Mouse (Mus musculus): ENCODE results near the gene Nhsl1. TPM values are rescaled to one million over a fixed set of nuclear protein-coding genes. Genes with fewer than 3 reads are reported as not detected.

Nhsl1 gene
- polyA plus RNA-seq, 1 experiment: 0.74 TPM

GRCm38 (mm10) chr10:18491952-18492351, 173.2 kb downstream of the Nhsl1 start:
- no peak for DNase-seq (ENCODE audit: low read depth in 1 of 2, low spot score in 2 of 2)
- WGBS: 27% methylated on average over 4 of the region's 4 CpGs
- TF ChIP-seq POLR2A (IDR thresholded peaks at IDR 0.05; ENCODE audit: low read depth, low read length) (no peak), CTCF (IDR thresholded peaks at IDR 0.05; ENCODE audit: extremely low read depth, insufficient read depth, insufficient read length, insufficient replicate concordance) (no peak)

DNA sequence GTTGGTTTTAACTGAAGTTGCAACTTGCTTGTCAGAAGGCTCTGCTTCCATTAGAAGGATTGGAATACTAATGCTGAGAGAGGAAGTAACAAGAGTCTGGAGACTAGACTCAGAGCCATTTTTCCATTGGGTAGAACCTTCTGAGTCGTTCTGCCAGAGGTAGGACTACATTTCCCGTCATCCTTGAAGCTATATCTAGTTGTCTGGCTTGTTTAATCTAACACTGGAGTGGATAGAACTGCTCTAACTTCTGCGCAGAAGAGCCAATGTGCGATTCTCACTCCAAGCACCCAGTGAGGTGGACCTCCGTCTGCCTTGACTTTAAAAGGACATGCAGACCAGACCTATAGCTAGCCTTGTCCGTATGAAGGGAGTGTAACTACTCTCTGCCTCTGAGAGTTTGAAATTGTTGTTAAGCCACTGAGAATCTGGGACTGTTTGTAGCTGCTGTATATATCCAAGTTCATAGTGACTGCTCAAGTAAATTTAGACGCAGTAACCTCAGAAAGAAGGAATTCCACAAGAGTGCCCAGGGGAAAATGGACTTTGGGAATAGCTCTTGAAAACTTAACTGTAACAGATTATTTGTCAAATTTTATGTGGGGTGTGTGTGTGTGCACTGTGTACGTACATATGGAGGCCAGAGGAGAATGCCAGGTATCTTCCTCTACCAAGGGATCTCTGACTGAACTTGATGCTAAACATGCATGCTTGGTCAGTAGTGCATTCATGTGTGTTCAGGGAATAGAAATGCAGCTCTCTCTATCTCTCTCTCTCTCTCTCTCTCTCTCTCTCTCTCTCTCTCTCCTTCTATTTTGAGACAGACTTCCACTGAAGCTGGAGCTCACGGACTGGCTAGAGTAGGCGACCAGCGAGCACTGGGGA, 174.5 kb downstream of the Nhsl1 start:
- no peak overlapping the region for H3K27ac ChIP-seq (ENCODE audit: insufficient read depth, low read length)
- no peaks in the 10 kb centered on the region for H3K36me3 ChIP-seq (ENCODE audit: control insufficient read depth, insufficient read depth, low read length)
- WGBS: 84% methylated on average over 11 of the region's 11 CpGs
- no peak overlapping the region for H3K4me3 ChIP-seq (ENCODE audit: extremely low read depth, insufficient read depth, insufficient read length)
- DNase-seq (ENCODE audit: low read depth in 1 of 2, low spot score in 2 of 2): no peak
- H3K4me1 ChIP-seq (ENCODE audit: control insufficient read depth, insufficient read depth, insufficient read length): no peaks in the 10 kb centered on the region
- no peak for TF ChIP-seq POLR2A (IDR thresholded peaks at IDR 0.05; ENCODE audit: low read depth, low read length)
- no peak for TF ChIP-seq CTCF (IDR thresholded peaks at IDR 0.05; ENCODE audit: extremely low read depth, insufficient read depth, insufficient read length, insufficient replicate concordance)
- no peaks in the 10 kb centered on the region for H3K27me3 ChIP-seq (ENCODE audit: control insufficient read depth, insufficient read depth, low read length)

More at GRCm38 (mm10) chr10:18491952-18492351, 173.2 kb downstream of the Nhsl1 start:
- H3K4me1 ChIP-seq (ENCODE audit: control insufficient read depth, insufficient read depth, insufficient read length): no peaks in the 10 kb centered on the region
- no peaks in the 10 kb centered on the region for H3K27me3 ChIP-seq (ENCODE audit: control insufficient read depth, insufficient read depth, low read length)
- H3K27ac ChIP-seq (ENCODE audit: insufficient read depth, low read length): no peak overlapping the region
- no peak overlapping the region for H3K4me3 ChIP-seq (ENCODE audit: extremely low read depth, insufficient read depth, insufficient read length)
- H3K36me3 ChIP-seq (ENCODE audit: control insufficient read depth, insufficient read depth, low read length): no peaks in the 10 kb centered on the region

- H3K4me3 ChIP-seq (ENCODE audit: extremely low read depth, insufficient read depth, insufficient read length): no peak overlapping the region
- no peak for TF ChIP-seq POLR2A (IDR thresholded peaks at IDR 0.05; ENCODE audit: low read depth, low read length)
- TF ChIP-seq CTCF (IDR thresholded peaks at IDR 0.05; ENCODE audit: extremely low read depth, insufficient read depth, insufficient read length, insufficient replicate concordance): no peak
- no peaks in the 10 kb centered on the region for H3K4me1 ChIP-seq (ENCODE audit: control insufficient read depth, insufficient read depth, insufficient read length)
- H3K27ac ChIP-seq (ENCODE audit: insufficient read depth, low read length): no peak overlapping the region
- H3K36me3 ChIP-seq (ENCODE audit: control insufficient read depth, insufficient read depth, low read length): no peaks in the 10 kb centered on the region
- no peaks in the 10 kb centered on the region for H3K27me3 ChIP-seq (ENCODE audit: control insufficient read depth, insufficient read depth, low read length)
- 81% methylated on average over 7 of the region's 7 CpGs for WGBS
- no peak for DNase-seq (ENCODE audit: low read depth in 1 of 2, low spot score in 2 of 2)
These were observed 175.5 kb downstream of the Nhsl1 start for GRCm38 (mm10) chr10:18494249-18494648.

DNA sequence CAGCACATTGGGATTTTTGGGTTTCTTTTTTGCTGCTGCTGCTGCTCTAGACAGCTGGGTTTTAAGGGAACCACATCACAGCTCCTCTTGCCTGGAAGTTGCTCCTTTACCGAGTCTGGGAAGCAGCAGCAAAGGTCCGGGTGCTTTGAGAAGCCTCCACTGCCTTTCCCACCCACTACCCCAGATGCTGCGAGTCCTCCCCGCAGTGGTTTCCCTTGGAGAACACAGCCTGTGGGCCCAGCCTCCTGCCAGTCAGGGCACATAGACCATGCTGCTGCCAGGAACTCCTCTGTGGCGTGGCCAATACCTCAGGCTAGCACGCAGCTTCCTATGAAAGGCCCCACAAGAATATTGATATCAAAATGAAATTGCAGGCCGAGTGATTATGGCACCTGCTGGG, 178.3 kb downstream of the Nhsl1 start:
- H3K27me3 ChIP-seq (ENCODE audit: control insufficient read depth, insufficient read depth, low read length): no peaks in the 10 kb centered on the region

DNA sequence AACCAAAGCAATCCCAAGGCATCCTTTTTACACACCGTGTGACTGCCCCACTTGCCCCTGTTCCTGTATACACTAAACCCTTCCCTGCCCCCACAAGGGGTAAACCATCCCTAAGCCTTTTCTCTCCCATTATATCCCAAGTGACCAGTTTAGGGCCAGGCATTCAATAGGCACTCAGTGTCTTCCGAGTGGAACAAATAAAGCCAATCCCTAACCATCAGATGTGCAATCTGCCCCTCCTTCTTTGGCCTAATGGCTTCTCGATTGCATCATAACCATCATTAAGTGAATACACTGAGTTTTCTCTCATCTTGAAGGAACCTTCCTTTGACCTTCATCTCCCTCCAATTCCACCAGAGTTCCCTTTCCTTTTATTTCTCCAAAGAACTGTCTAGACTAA, 183.2 kb downstream of the Nhsl1 start:
- Histone ChIP-seq H3K27me3 (ENCODE audit: control insufficient read depth, insufficient read depth, low read length) (no peaks in the 10 kb centered on the region), H3K36me3 (ENCODE audit: control insufficient read depth, insufficient read depth, low read length) (no peaks in the 10 kb centered on the region), H3K27ac (ENCODE audit: insufficient read depth, low read length) (no peak overlapping the region), H3K4me3 (ENCODE audit: extremely low read depth, insufficient read depth, insufficient read length) (no peak overlapping the region), H3K4me1 (ENCODE audit: control insufficient read depth, insufficient read depth, insufficient read length) (no peaks in the 10 kb centered on the region)
- no peak for DNase-seq (ENCODE audit: low read depth in 1 of 2, low spot score in 2 of 2)
- no peak for TF ChIP-seq POLR2A (IDR thresholded peaks at IDR 0.05; ENCODE audit: low read depth, low read length)
- TF ChIP-seq CTCF (IDR thresholded peaks at IDR 0.05; ENCODE audit: extremely low read depth, insufficient read depth, insufficient read length, insufficient replicate concordance): no peak
- WGBS: 86% methylated on average over 3 of the region's 3 CpGs

More for the DNA sequence above, 178.3 kb downstream of the Nhsl1 start:
- Histone ChIP-seq H3K27ac (ENCODE audit: insufficient read depth, low read length) (no peak overlapping the region), H3K4me1 (ENCODE audit: control insufficient read depth, insufficient read depth, insufficient read length) (no peaks in the 10 kb centered on the region), H3K4me3 (ENCODE audit: extremely low read depth, insufficient read depth, insufficient read length) (no peak overlapping the region), H3K36me3 (ENCODE audit: control insufficient read depth, insufficient read depth, low read length) (no peaks in the 10 kb centered on the region)
- DNase-seq (ENCODE audit: low read depth in 1 of 2, low spot score in 2 of 2): no peak
- 78% methylated on average over 7 of the region's 7 CpGs for WGBS
- TF ChIP-seq CTCF (IDR thresholded peaks at IDR 0.05; ENCODE audit: extremely low read depth, insufficient read depth, insufficient read length, insufficient replicate concordance) (no peak), POLR2A (IDR thresholded peaks at IDR 0.05; ENCODE audit: low read depth, low read length) (no peak)

DNA sequence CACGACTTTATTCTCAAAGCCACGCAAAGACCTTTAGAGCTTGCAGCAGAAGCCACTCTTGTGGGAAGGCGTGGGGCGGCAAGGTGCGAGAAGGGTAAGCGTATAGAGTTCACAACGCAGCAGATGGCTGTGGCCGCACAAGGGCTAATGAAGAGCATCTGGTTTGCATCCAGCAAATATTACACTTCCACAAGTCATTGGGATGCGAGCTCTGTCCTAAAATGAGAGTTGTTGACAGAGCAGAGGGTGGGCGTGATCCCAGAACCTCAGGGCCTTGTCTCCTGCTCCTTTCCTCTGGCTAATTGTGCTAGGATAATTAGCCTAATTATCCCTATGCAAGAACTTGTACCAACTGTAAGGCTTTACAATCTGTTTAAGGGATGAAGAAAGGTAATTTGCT, 186.9 kb downstream of the Nhsl1 start:
- DNase-seq (ENCODE audit: low read depth in 1 of 2, low spot score in 2 of 2): no peak
- no peaks in the 10 kb centered on the region for H3K27me3 ChIP-seq (ENCODE audit: control insufficient read depth, insufficient read depth, low read length)
- no peaks in the 10 kb centered on the region for H3K4me1 ChIP-seq (ENCODE audit: control insufficient read depth, insufficient read depth, insufficient read length)
- WGBS: 90% methylated on average over 10 of the region's 10 CpGs
- no peaks in the 10 kb centered on the region for H3K36me3 ChIP-seq (ENCODE audit: control insufficient read depth, insufficient read depth, low read length)
- H3K27ac ChIP-seq (ENCODE audit: insufficient read depth, low read length): no peak overlapping the region
- no peak for TF ChIP-seq POLR2A (IDR thresholded peaks at IDR 0.05; ENCODE audit: low read depth, low read length)
- no peak for TF ChIP-seq CTCF (IDR thresholded peaks at IDR 0.05; ENCODE audit: extremely low read depth, insufficient read depth, insufficient read length, insufficient replicate concordance)
- no peak overlapping the region for H3K4me3 ChIP-seq (ENCODE audit: extremely low read depth, insufficient read depth, insufficient read length)

DNA sequence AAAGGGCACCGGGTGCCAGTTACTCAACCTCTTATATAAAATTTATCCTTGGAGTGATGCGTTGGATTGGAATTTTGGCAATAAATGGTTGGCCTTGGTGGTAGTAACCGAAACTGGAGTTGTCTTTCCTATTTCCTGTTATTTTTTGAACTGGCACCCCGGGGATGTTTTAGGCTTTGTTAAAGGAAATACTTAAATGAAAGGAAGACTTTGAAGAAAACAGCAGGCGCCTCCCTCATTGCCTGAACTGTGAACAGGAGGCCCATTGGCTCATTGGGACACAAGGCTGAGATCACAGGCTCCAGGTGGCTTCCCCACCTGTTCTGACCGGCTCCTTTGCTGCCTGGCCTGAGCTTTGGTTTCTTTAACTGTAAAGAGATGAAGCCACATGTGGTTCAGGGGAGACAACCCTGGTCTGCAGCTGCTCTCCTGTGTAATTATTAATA, 187.7 kb downstream of the Nhsl1 start:
- H3K27ac ChIP-seq (ENCODE audit: insufficient read depth, low read length): no peak overlapping the region
- no peaks in the 10 kb centered on the region for H3K4me1 ChIP-seq (ENCODE audit: control insufficient read depth, insufficient read depth, insufficient read length)
- no peak for DNase-seq (ENCODE audit: low read depth in 1 of 2, low spot score in 2 of 2)
- TF ChIP-seq CTCF (IDR thresholded peaks at IDR 0.05; ENCODE audit: extremely low read depth, insufficient read depth, insufficient read length, insufficient replicate concordance): no peak
- TF ChIP-seq POLR2A (IDR thresholded peaks at IDR 0.05; ENCODE audit: low read depth, low read length): no peak
- no peaks in the 10 kb centered on the region for H3K36me3 ChIP-seq (ENCODE audit: control insufficient read depth, insufficient read depth, low read length)
- H3K4me3 ChIP-seq (ENCODE audit: extremely low read depth, insufficient read depth, insufficient read length): no peak overlapping the region
- WGBS: 59% methylated on average over 6 of the region's 6 CpGs
- no peaks in the 10 kb centered on the region for H3K27me3 ChIP-seq (ENCODE audit: control insufficient read depth, insufficient read depth, low read length)
